Comparison of ENCODE assay signal across 8 mouse cellular contexts in genomic region chr7:79140897-79141296, GRCm38 (mm10). TPM values are rescaled to one million over a fixed set of nuclear protein-coding genes. Genes with fewer than 3 reads are reported as not detected.
A peak's percentile ranks its signal among the peaks of the same experiment; 100 is the strongest.
DNase-seq lines count a peak whose midpoint lies in the region; ATAC-seq lines count a peak whose summit lies in the region.

No protein-coding gene starts in this region.

- no peak overlapping the region for H3K9ac ChIP-seq in kidney, embryonic 16.5 days (replicated peaks; ENCODE audit: low read length)
- no peak overlapping the region for H3K9ac ChIP-seq in intestine, embryonic 15.5 days
- no peak overlapping the region for H3K9ac ChIP-seq in neural tube, embryonic 11.5 days (ENCODE audit: low read length)

- H3K4me1 ChIP-seq in kidney, embryonic 16.5 days (ENCODE audit: insufficient read depth, low read length): no peaks in the 10 kb centered on the region
- H3K4me1 ChIP-seq in intestine, embryonic 15.5 days (replicated peaks): no peaks in the 10 kb centered on the region
- no peaks in the 10 kb centered on the region for H3K4me1 ChIP-seq in neural tube, embryonic 11.5 days (ENCODE audit: control insufficient read depth, insufficient read depth, low read length)

- no peak overlapping the region for H3K27ac ChIP-seq in kidney, embryonic 16.5 days (ENCODE audit: low read length)
- no peak overlapping the region for H3K27ac ChIP-seq in intestine, embryonic 15.5 days
- H3K27ac ChIP-seq in neural tube, embryonic 11.5 days (ENCODE audit: low read depth, low read length): no peak overlapping the region

- no peaks in the 10 kb centered on the region for H3K9me3 ChIP-seq in kidney, embryonic 16.5 days (ENCODE audit: low read length)
- no peaks in the 10 kb centered on the region for H3K9me3 ChIP-seq in intestine, embryonic 15.5 days
- no peaks in the 10 kb centered on the region for H3K9me3 ChIP-seq in neural tube, embryonic 11.5 days (ENCODE audit: control insufficient read depth, low read length)

- peaks cover 34% of the 10 kb centered on the region for H3K36me3 ChIP-seq in kidney, embryonic 16.5 days (ENCODE audit: insufficient read depth, low read length)
- 0 out of 2 replicates have a peak, but pooled peaks cover 9% of the 10 kb centered on the region for H3K36me3 ChIP-seq in intestine, embryonic 15.5 days
- no peaks in the 10 kb centered on the region; the same call in 1 of the 2 replicates for H3K36me3 ChIP-seq in neural tube, embryonic 11.5 days (ENCODE audit: control insufficient read depth, insufficient read depth, low read length)

- intact Hi-C loops in left cerebral cortex, postnatal 4 days (cut with DNase I): loop anchor here (5.0 kb wide), 1 partner anchor 206 kb away; no protein-coding TSS in a partner anchor

- peak; percentile 53 for DNase-seq in kidney, adult 11 months
- peak; percentile 68 to 83 for DNase-seq in cerebellum, adult 18-20 months
- peak; percentile 68 for DNase-seq in forelimb bud, embryonic 11.5 days (ENCODE audit: low read depth, low spot score)
- DNase-seq in left cerebral cortex, postnatal 4 days: peak; percentile 88
- DNase-seq in neural tube, embryonic 11.5 days (ENCODE audit: low spot score): peak; percentile 85
- peak; percentile 13 for DNase-seq in telencephalon, adult 2 months (ENCODE audit: low read depth, low spot score)

- H3K27me3 ChIP-seq in kidney, embryonic 16.5 days (ENCODE audit: insufficient read depth, low read length): no peaks in the 10 kb centered on the region
- H3K27me3 ChIP-seq in intestine, embryonic 15.5 days (replicated peaks): no peaks in the 10 kb centered on the region
- H3K27me3 ChIP-seq in neural tube, embryonic 11.5 days (ENCODE audit: control insufficient read depth, insufficient read depth, low read length): no peaks in the 10 kb centered on the region

- H3K4me3 ChIP-seq in kidney, embryonic 16.5 days (ENCODE audit: low read length): no peak overlapping the region
- no peak overlapping the region for H3K4me3 ChIP-seq in intestine, embryonic 15.5 days (replicated peaks)
- H3K4me3 ChIP-seq in neural tube, embryonic 11.5 days (ENCODE audit: low read depth, low read length): no peak overlapping the region

- H3K4me2 ChIP-seq in kidney, embryonic 16.5 days (replicated peaks; ENCODE audit: low read depth, low read length): no peak overlapping the region
- H3K4me2 ChIP-seq in intestine, embryonic 15.5 days (replicated peaks): no peak overlapping the region
- no peak overlapping the region for H3K4me2 ChIP-seq in neural tube, embryonic 11.5 days (ENCODE audit: low read depth)

- 42% methylated on average over 8 of the region's 8 CpGs for WGBS in kidney, embryonic 16.5 days
- WGBS in intestine, embryonic 15.5 days: 39% methylated on average over 8 of the region's 8 CpGs
- WGBS in neural tube, embryonic 11.5 days: 30% methylated on average over 8 of the region's 8 CpGs

- no peak for ATAC-seq in kidney, embryonic 16.5 days (ENCODE audit: low FRiP score, low TSS enrichment)
- peak; percentile 51 for ATAC-seq in intestine, embryonic 15.5 days
- no peak for ATAC-seq in neural tube, embryonic 11.5 days (ENCODE audit: insufficient read depth, low FRiP score, low TSS enrichment)

RNA-seq across cellular contexts. Expression of gene Mfge8, which starts 8.0 kb away (rescaled TPM):
- polyA plus RNA-seq in kidney, embryonic 16.5 days (2015; fragmentation: Nextera tagmentation; extraction: Ambion mirVana): 298 and 328 TPM in 2 replicates
- polyA plus RNA-seq in intestine, embryonic 15.5 days (2015; fragmentation: Nextera tagmentation; extraction: Ambion mirVana): 172 and 174 TPM in 2 replicates
- total RNA-seq in left cerebral cortex, postnatal 4 days (2021): 100 to 1,000 TPM; 136 to 148 TPM
- 81.6 and 85.2 TPM in 2 replicates for polyA plus RNA-seq in neural tube, embryonic 11.5 days (2014; fragmentation: Nextera tagmentation; extraction: Ambion mirVana)

RNA-seq across cellular contexts. Expression of gene Hapln3, which starts 10.1 kb away (rescaled TPM):
- polyA plus RNA-seq in kidney, embryonic 16.5 days (2015; fragmentation: Nextera tagmentation; extraction: Ambion mirVana): 4.3 and 4.4 TPM in 2 replicates
- polyA plus RNA-seq in intestine, embryonic 15.5 days (2015; fragmentation: Nextera tagmentation; extraction: Ambion mirVana): 2.1 and 2.6 TPM in 2 replicates
- 1 to 10 TPM; 7.9 to 8.2 TPM for total RNA-seq in left cerebral cortex, postnatal 4 days (2021)
- polyA plus RNA-seq in neural tube, embryonic 11.5 days (2014; fragmentation: Nextera tagmentation; extraction: Ambion mirVana): 1.2 and 2.7 TPM in 2 replicates

Comparison
In these comparisons a context has a peak if more than half of its experiments do, and no peak if none do; other contexts are left out.
1. DNase-seq: peak in every context shown above with its lines; median percentile 88 in left cerebral cortex, postnatal 4 days; 85 in neural tube, embryonic 11.5 days; 76 in cerebellum, adult 18-20 months; 68 in forelimb bud, embryonic 11.5 days; 53 in kidney, adult 11 months; 13 in telencephalon, adult 2 months.